Mouse (Mus musculus): ENCODE measurements at regions not wholly inside any gene's neighbourhood (a gene's known extent, or its start where the extent isn't known, plus 50 kb on each side); places are given as distances from the start of the nearest gene placed in this dataset.

GRCm38 (mm10) chr12:48854016-48854415 lies 528.4 kb upstream of the Foxg1 start:
- no peak for TF ChIP-seq CTCF (IDR thresholded peaks at IDR 0.05; ENCODE audit: low read depth, low read length)
- peak; percentile 83 for TF ChIP-seq TAL1 (conservative IDR thresholded peaks at IDR 0.05; ENCODE audit: low read depth, low read length)
